Mouse (Mus musculus): ENCODE measurements around the gene Gzmg. TPM values are rescaled to one million over a fixed set of nuclear protein-coding genes. Genes with fewer than 3 reads are reported as not detected.
"Not testable (repeated sequence)": the region's sequence is repeated elsewhere in the genome, so short reads cannot be mapped to it uniquely, and the experiment has no call there.

Gene Gzmg
- polyA plus RNA-seq (2012; rRNA removed) (not detected in 2 replicates), polyA plus RNA-seq (2014; fragmentation: Nextera tagmentation; extraction: Ambion mirVana) (not detected in 2 replicates)

- H3K9ac ChIP-seq (replicated peaks); ATAC-seq (ENCODE audit: insufficient read depth): not testable (repeated sequence)
- WGBS (ENCODE audit: insufficient replicate concordance), result 59% methylated on average over 2 of the region's 2 CpGs
These were observed at the start of gene Gzmg for GRCm38 (mm10) chr14:56159479-56159878. Gzmg (minus strand) TSS chr14:56159579.

GRCm38 (mm10) chr14:56205613-56206012 is 46.2 kb upstream of the Gzmg start:
- Histone ChIP-seq H3K4me1 (replicated peaks; ENCODE audit: control insufficient read depth in 2 of 2, insufficient read depth in 2 of 2, low read length in 1 of 2) (no peaks in the 10 kb centered on the region), H3K4me3 (ENCODE audit: insufficient read depth in 1 of 2, low read depth in 2 of 2, low read length in 2 of 2) (no peak overlapping the region), H3K27me3 (ENCODE audit: control insufficient read depth, insufficient read depth, low read length) (no peaks in the 10 kb centered on the region), H3K36me3 (replicated peaks; ENCODE audit: control insufficient read depth, insufficient read depth, low read depth) (no peaks in the 10 kb centered on the region), H3K9me3 (ENCODE audit: control insufficient read depth, low read length) (no peaks in the 10 kb centered on the region), H3K9ac (replicated peaks) (no peak overlapping the region), H3K4me2 (ENCODE audit: low read depth) (no peak overlapping the region), H3K27ac (no peak overlapping the region)
- WGBS (ENCODE audit: insufficient replicate concordance), result 53% methylated on average over 1 of the region's 1 CpGs
- TF ChIP-seq CTCF (IDR thresholded peaks at IDR 0.05; ENCODE audit: low read depth) (no peak), EP300 (IDR thresholded peaks at IDR 0.05; ENCODE audit: low read depth) (no peak)
- ATAC-seq (ENCODE audit: insufficient read depth), result no peak
- no peak for DNase-seq (ENCODE audit: low read depth in 3 of 3, low spot score in 3 of 3)

More at GRCm38 (mm10) chr14:56159479-56159878, at the start of gene Gzmg:
- H3K4me3 ChIP-seq (ENCODE audit: insufficient read depth in 1 of 2, low read depth in 2 of 2, low read length in 2 of 2); H3K4me2 ChIP-seq (ENCODE audit: low read depth); H3K27ac ChIP-seq; H3K4me1 ChIP-seq (replicated peaks; ENCODE audit: control insufficient read depth in 2 of 2, insufficient read depth in 2 of 2, low read length in 1 of 2); DNase-seq (ENCODE audit: low read depth in 3 of 3, low spot score in 3 of 3); H3K27me3 ChIP-seq (ENCODE audit: control insufficient read depth, insufficient read depth, low read length); H3K36me3 ChIP-seq (replicated peaks; ENCODE audit: control insufficient read depth, insufficient read depth, low read depth); H3K9me3 ChIP-seq (ENCODE audit: control insufficient read depth, low read length): not testable (repeated sequence)

GRCm38 (mm10) chr14:56205021-56205420 is 45.6 kb upstream of the Gzmg start:
- not testable (repeated sequence) for H3K9me3 ChIP-seq (ENCODE audit: control insufficient read depth, low read length); H3K4me2 ChIP-seq (ENCODE audit: low read depth); H3K36me3 ChIP-seq (replicated peaks; ENCODE audit: control insufficient read depth, insufficient read depth, low read depth); H3K9ac ChIP-seq (replicated peaks); DNase-seq (ENCODE audit: low read depth in 3 of 3, low spot score in 3 of 3); H3K27me3 ChIP-seq (ENCODE audit: control insufficient read depth, insufficient read depth, low read length); H3K4me3 ChIP-seq (ENCODE audit: insufficient read depth in 1 of 2, low read depth in 2 of 2, low read length in 2 of 2); H3K27ac ChIP-seq; ATAC-seq (ENCODE audit: insufficient read depth); H3K4me1 ChIP-seq (replicated peaks; ENCODE audit: control insufficient read depth in 2 of 2, insufficient read depth in 2 of 2, low read length in 1 of 2)
- TF ChIP-seq CTCF (IDR thresholded peaks at IDR 0.05; ENCODE audit: low read depth), result peak; percentile 63
- 19% methylated on average over 5 of the region's 5 CpGs for WGBS (ENCODE audit: insufficient replicate concordance)

- H3K4me1 ChIP-seq (replicated peaks; ENCODE audit: control insufficient read depth in 2 of 2, insufficient read depth in 2 of 2, low read length in 1 of 2), result no peaks in the 10 kb centered on the region
- H3K27ac ChIP-seq, result no peak overlapping the region
- peak; percentile 6 to 10 (median 10) for DNase-seq (ENCODE audit: low read depth in 3 of 3, low spot score in 3 of 3)
- H3K4me3 ChIP-seq (ENCODE audit: insufficient read depth in 1 of 2, low read depth in 2 of 2, low read length in 2 of 2), result no peak overlapping the region
- no peaks in the 10 kb centered on the region for H3K27me3 ChIP-seq (ENCODE audit: control insufficient read depth, insufficient read depth, low read length)
- no peak overlapping the region for H3K4me2 ChIP-seq (ENCODE audit: low read depth)
- ATAC-seq (ENCODE audit: insufficient read depth), result no peak
- no peak overlapping the region for H3K9ac ChIP-seq (replicated peaks)
- no peak for TF ChIP-seq EP300 (IDR thresholded peaks at IDR 0.05; ENCODE audit: low read depth)
- peak; percentile 93 for TF ChIP-seq CTCF (IDR thresholded peaks at IDR 0.05; ENCODE audit: low read depth)
- H3K9me3 ChIP-seq (ENCODE audit: control insufficient read depth, low read length), result no peaks in the 10 kb centered on the region
- no peaks in the 10 kb centered on the region for H3K36me3 ChIP-seq (replicated peaks; ENCODE audit: control insufficient read depth, insufficient read depth, low read depth)
- WGBS (ENCODE audit: insufficient replicate concordance), result 8% methylated on average over 2 of the region's 2 CpGs
These were observed 44.6 kb upstream of the Gzmg start for GRCm38 (mm10) chr14:56203975-56204374.

GRCm38 (mm10) chr14:56186946-56187345 is 27.6 kb upstream of the Gzmg start:
- no peak for ATAC-seq (ENCODE audit: insufficient read depth)
- no peak for DNase-seq (ENCODE audit: low read depth in 3 of 3, low spot score in 3 of 3)
- 27% methylated on average over 6 of the region's 6 CpGs for WGBS (ENCODE audit: insufficient replicate concordance)

More at GRCm38 (mm10) chr14:56186946-56187345, 27.6 kb upstream of the Gzmg start:
- no peak overlapping the region for H3K27ac ChIP-seq
- H3K9ac ChIP-seq (replicated peaks), result no peak overlapping the region
- no peaks in the 10 kb centered on the region for H3K4me1 ChIP-seq (replicated peaks; ENCODE audit: control insufficient read depth in 2 of 2, insufficient read depth in 2 of 2, low read length in 1 of 2)
- H3K36me3 ChIP-seq (replicated peaks; ENCODE audit: control insufficient read depth, insufficient read depth, low read depth), result no peaks in the 10 kb centered on the region
- H3K9me3 ChIP-seq (ENCODE audit: control insufficient read depth, low read length), result no peaks in the 10 kb centered on the region
- H3K4me3 ChIP-seq (ENCODE audit: insufficient read depth in 1 of 2, low read depth in 2 of 2, low read length in 2 of 2), result no peak overlapping the region
- TF ChIP-seq CTCF (IDR thresholded peaks at IDR 0.05; ENCODE audit: low read depth) (peak; percentile 44), EP300 (IDR thresholded peaks at IDR 0.05; ENCODE audit: low read depth) (no peak)
- H3K4me2 ChIP-seq (ENCODE audit: low read depth), result no peak overlapping the region
- H3K27me3 ChIP-seq (ENCODE audit: control insufficient read depth, insufficient read depth, low read length), result no peaks in the 10 kb centered on the region
